Mouse (Mus musculus): Measurements from ENCODE around the gene Metrnl.

Metrnl gene

GRCm38 (mm10) chr11:121686091-121686490 is 15.3 kb upstream of the Metrnl start:
- no peak for DNase-seq (ENCODE audit: low spot score)

DNA sequence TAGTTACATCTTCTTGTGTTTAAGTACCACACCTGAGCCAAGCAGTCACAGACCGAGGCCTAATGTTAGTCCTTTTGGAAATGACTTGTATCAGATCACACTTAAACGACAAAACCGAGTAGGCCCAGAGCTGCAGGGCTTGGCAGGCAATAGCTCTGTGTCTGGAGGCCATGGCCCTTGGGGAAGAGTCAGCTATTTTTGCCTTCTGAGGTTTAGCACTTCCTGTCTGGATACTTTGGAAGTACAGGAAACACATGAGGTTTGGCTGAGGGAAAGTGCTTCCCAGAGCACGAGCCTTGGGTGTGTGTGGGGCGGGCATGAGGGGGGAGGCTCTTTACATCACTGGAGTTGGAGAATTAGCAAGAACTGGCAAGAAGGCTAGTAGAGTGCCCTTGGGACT is 14.7 kb upstream of the Metrnl start:
- DNase-seq (ENCODE audit: low spot score) = no peak

GRCm38 (mm10) chr11:121688024-121688423 is 13.3 kb upstream of the Metrnl start:
- no peak for DNase-seq (ENCODE audit: low spot score)

GRCm38 (mm10) chr11:121695304-121696064 is 5.9 kb upstream of the Metrnl start:
- DNase-seq (ENCODE audit: low spot score) = no peak

- DNase-seq (ENCODE audit: low spot score) = no peak
These were observed 4.1 kb upstream of the Metrnl start for GRCm38 (mm10) chr11:121697271-121697670.

DNA sequence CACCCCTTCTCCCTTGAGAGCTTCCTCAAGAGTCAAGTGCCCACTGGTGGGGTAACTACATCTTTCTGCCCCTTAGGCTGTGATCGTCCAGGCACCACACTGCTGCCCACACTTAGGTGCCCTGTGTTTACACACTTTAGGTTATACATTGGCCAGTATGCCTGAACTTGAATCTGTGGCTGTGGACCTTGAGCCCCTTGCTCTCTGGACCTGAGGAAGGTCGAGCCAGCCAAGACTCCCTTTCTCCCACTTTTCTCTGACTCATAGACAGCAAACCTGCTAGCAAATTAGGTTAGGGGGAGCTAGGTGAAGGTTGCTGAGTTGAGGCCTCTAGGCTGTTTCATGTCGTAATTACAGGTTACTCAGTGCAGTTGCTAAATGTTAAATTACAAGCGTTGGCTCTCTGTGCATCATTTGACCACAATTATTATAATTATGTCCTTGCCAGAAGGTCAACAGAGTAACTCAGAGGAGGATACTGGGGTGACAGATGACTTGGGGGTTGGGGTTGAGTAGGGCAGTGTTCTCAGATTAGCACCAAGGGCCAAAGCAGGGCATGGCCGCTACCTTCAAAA is 2.9 kb upstream of the Metrnl start:
- no peak for DNase-seq (ENCODE audit: low spot score)

DNA sequence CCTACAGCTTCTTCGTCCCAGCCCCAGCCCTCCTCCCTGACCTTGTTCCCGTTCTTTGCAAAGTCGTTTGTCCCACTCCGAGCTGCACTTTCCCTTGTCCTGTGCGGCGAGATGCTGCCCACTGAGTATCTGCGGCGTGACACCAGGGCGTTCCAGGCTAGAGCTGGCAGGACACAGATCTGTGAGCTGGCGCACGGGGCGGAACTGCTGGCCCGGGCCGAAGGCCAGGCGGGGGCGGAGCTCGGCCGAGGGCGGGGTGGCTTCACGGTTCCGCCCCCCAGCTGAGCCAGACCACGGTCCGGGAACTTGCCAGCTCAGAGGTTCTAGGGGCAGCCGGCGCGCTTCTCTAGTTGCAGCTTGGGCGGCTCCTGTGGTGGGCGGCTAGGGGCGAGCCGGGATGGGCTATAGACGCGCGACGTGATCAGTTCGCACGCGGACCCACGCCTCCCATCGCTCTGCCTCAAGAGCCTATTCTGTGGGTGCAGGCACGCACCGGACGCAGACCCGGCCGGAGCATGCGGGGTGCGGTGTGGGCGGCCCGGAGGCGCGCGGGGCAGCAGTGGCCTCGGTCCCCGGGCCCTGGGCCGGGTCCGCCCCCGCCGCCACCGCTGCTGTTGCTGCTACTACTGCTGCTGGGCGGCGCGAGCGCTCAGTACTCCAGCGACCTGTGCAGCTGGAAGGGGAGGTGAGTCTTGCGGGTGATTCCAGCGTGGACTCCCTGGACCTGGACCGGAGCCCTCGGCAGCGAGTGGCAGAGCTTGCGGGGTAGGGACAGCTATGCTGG is 959 bp downstream of the Metrnl start:
- peak; percentile 93 for DNase-seq (ENCODE audit: low spot score)

GRCm38 (mm10) chr11:121702895-121703618 is 1.7 kb downstream of the Metrnl start:
- DNase-seq (ENCODE audit: low spot score) = peak; percentile 52

DNA sequence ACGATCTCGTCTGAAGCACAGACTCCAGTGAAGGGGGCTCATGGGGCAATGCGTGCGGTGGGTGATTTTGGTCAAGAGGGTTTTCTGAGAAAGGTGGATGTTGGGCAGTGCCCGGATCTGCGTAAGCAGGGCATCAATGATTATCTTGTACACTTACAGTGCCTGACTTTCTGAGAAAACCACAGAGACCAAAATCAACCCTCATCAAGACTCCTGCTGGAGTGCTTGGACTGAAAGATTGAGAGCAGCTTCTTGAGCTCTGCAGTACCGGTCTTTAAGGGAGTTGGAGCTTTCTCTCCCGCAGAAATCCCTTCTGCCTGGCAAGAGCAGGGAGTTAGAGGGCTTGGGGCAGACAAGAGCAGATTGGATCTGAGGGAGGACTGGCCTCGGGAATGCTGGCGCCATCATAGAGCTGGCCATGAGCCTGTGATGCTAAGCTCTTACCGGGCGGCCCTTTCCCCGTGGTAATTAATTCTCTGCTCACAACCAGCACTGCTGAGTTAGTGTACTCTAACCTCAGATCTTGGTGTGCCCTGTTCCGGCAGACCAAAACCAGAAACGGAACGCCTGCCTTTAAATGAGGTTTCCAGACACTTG is 2.4 kb downstream of the Metrnl start:
- no peak for DNase-seq (ENCODE audit: low spot score)

- peak; percentile 51 for DNase-seq (ENCODE audit: low spot score)
These were observed 5.2 kb downstream of the Metrnl start for GRCm38 (mm10) chr11:121706521-121707005.

- DNase-seq (ENCODE audit: low spot score) = no peak
These were observed 7.9 kb downstream of the Metrnl start for GRCm38 (mm10) chr11:121709278-121709677.

GRCm38 (mm10) chr11:121710245-121710644 is 8.9 kb downstream of the Metrnl start:
- DNase-seq (ENCODE audit: low spot score) = no peak

DNA sequence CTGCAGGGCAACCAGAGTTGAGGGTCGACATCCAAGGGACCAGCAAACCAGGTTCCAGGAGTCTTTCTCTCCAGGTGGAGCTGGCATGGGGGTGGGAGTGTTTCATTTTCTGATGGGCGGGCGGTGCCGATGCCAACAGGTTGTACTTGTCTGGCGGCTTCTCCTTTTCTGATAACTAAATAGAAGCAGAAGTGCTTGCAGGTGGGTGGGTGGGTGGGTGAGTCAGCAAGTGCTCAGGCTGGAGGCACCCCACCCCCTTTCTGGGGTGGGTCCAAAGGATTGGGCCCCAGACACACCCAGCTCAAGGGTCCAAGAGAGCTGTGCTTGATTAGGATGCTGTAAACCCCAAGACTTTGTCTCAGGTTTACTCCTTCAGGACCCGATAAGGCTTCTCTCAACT is 11.6 kb downstream of the Metrnl start:
- DNase-seq (ENCODE audit: low spot score) = no peak

DNA sequence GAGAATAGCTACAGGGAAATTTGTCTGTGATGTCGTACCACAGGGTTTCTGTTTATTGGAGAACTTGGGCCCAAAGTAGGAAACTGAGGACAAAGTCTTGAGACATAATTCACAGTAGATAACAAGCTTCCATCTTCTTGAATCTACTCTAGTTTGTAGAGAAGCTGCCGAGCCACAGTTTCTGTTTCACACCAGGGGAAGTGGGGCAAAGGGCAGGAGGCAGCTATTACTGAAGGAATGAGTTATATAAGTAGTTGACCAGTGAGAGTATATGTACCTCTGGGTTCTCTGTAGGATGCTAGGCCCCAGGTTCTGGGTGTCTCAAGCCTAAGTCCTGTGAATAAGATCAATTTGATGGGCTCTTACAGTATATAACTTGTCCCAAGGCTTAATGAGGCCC is 12.2 kb downstream of the Metrnl start:
- DNase-seq (ENCODE audit: low spot score) = no peak

DNA sequence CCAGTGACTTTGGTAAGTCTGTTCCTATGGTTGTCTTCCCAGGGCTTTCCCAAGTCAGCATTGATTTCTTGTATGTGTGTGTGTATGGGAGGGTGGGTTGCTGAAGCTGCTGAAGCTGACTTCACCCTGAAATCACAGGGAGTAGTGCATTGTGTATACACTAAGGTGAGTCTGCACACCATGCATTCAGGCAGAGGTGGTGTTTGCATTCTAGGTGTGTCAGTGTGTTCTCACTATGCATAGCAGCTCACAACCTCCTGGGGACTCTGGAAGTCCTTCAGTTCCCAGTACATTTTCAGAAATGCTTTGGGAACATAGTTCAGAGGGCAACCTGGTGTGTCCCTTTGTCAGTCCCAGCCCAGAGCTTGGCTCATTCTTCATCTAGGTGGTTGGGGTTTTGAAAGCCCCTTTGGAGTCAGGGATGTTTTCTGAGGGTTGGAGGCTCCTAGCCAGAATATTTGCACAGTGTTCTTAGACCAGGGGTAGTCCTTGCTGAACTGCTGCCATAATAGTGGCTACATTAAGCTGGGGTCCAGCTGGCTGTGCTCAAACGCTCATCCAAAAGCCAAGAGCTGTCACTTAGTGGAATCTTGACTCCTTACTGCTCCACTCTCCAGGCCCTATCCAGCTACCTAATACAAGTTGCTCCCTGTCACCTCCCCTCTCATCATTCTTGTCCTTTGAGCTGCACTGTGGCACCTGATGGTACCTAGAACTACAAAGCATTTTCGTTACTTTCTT is 13.6 kb downstream of the Metrnl start:
- no peak for DNase-seq (ENCODE audit: low spot score)

- DNase-seq (ENCODE audit: low spot score) = no peak
These were observed 16.4 kb downstream of the Metrnl start for GRCm38 (mm10) chr11:121717724-121718123.

DNA sequence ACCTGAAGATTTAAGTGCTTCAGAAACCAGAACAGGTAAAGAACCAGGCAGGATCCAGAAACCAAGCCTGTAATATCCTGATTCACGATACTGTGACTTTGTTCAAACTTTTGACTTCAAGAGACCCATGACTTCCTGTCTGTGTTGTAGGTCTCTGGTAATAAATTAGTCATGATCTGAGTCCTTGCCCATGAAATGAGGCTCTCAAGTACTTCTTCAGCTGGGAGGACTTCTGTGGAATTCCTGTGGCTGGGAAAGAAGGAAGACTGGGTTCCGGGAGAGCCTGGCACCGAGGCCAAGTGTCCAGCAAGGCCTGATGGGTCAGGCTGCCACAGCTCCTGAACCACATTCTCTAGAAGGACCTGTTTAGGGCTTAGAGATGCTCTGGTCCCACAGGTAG is 19.4 kb downstream of the Metrnl start:
- no peak for DNase-seq (ENCODE audit: low spot score)

GRCm38 (mm10) chr11:121722434-121722833 is 21.1 kb downstream of the Metrnl start:
- DNase-seq (ENCODE audit: low spot score) = no peak

- no peak for DNase-seq (ENCODE audit: low spot score)
These were observed 25.3 kb downstream of the Metrnl start for GRCm38 (mm10) chr11:121726625-121727024.

DNA sequence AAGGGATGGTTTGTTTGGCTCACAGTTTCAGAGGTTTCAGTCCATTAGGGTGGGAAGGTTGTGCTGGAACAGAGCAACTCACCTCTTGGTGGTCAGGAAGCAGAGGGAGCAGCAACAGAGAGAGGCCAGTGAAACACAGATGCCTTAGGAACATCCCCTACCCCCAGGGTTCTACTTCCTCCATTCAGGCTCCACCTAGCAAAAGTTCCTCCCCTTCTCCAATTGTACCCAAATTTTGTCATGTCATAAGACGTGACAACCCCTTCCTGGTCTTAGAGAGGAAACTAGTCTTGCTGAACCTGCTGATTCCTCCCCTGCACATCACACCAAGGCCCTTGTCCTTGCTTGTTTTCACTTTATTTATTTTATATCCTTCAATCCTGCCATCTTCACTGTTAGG is 32.8 kb downstream of the Metrnl start:
- no peak for DNase-seq (ENCODE audit: low spot score)

- no peak for DNase-seq (ENCODE audit: low spot score)
These were observed 33.5 kb downstream of the Metrnl start for GRCm38 (mm10) chr11:121734892-121735291.
